Mouse (Mus musculus): Measurements from ENCODE around the gene Zfp618. TPM values are rescaled to one million over a fixed set of nuclear protein-coding genes. Genes with fewer than 3 reads are reported as not detected.

Zfp618 gene
- polyA plus RNA-seq, 1 experiment from 2014 or later: 2.1 TPM

DNA sequence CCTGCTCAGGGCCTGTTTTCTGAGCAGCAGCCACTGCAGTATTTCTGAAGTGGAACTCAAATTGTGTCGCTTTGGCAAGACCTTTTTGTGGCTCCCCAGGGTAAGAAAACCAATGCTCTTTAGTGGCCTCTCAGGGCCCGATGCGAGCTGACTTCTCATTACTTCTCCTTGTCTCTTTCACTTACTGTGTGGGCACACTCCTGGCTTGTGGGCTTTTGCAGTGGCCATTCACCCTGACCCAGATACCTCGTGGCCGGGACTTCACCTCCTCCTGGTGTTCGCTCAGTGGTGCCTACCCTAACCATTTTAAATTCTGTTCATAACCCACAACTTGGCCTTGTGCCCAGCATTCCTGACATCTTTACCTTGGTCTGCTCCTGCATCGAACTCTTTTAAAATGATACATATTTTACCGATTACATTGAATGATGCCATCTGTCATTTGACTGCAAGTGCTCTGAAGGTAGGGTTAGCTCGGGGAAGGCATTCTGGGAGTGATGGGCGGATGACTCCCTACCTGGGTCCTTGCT is 89.9 kb downstream of the Zfp618 start:
- H3K9ac ChIP-seq: no peak overlapping the region
- no peaks in the 10 kb centered on the region for H3K9me3 ChIP-seq (replicated peaks)
- no peaks in the 10 kb centered on the region for H3K27me3 ChIP-seq
- H3K27ac ChIP-seq: no peak overlapping the region
- peaks cover 10% of the 10 kb centered on the region; the same call in 1 of the 2 replicates for H3K4me1 ChIP-seq (replicated peaks)
- no peak overlapping the region for H3K4me3 ChIP-seq (replicated peaks)
- ATAC-seq (ENCODE audit: low read depth) (no peak), DNase-seq (no peak)
- H3K36me3 ChIP-seq: no peaks in the 10 kb centered on the region
- 70% methylated on average over 10 of the region's 10 CpGs for WGBS (ENCODE audit: insufficient replicate concordance)
- H3K4me2 ChIP-seq: no peak overlapping the region

DNA sequence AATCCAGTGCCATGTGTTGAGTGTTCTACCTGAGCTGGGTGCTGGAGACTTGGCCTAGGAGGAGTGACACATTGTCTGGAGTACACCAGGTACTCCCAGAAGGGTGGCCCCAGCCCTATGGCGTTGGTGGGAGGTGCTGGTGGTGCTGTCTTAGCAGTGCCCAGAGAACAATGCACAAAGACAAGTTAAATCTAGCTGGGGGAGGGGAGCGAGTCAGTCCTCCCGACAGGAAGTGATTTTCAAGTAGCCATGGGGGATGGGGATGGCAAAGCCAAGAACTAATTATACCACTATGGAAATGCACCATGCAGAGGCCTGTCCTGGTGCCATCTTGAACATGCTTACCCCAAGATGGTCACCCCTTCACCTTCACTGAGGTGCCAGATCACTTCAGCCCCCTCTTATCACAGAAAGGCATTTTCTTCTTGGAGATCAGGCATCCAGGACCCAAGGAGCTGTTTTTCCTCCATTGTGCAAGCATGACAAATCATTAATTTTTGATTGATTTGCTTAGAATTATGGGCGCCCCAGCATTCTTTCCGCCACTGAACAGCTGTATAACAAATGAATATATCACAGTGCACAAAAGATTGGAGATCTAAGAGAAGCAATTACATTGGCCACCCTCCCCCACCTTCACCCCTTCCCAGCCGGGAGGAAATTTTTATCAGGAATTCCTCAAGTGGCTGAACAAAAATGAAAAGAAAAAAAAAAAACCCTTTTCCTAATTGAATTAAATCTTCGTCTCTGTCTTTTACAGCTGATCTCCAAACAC is 91.5 kb downstream of the Zfp618 start:
- no peaks in the 10 kb centered on the region for H3K27me3 ChIP-seq
- ATAC-seq (ENCODE audit: low read depth): no peak

DNA sequence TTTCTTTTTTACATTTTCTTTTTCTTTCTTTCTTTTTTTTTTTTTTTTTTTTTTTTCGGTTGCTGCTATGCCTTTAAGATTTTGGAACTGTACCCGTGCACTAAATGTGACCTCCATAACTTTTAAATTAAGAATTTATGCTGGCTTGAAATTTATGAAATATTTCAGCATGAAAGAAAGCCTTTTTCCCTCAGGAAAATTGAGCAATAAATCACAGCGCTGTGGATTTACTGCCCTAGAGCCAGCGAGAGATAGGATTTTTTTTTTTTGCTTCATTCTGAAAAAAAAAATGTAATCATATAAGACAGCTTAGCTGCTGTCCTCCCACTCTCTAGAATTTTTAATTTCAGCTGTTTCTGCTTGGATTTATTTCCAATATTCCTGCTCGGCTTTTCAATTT is 92.2 kb downstream of the Zfp618 start:
- H3K4me3 ChIP-seq (replicated peaks): no peak overlapping the region
- no peak overlapping the region for H3K4me2 ChIP-seq
- H3K4me1 ChIP-seq (replicated peaks): peaks cover 5% of the 10 kb centered on the region; the same call in 1 of the 2 replicates
- H3K27ac ChIP-seq: no peak overlapping the region
- no peak for ATAC-seq (ENCODE audit: low read depth)
- no peaks in the 10 kb centered on the region for H3K36me3 ChIP-seq
- H3K9me3 ChIP-seq (replicated peaks): no peaks in the 10 kb centered on the region
- no peak for DNase-seq
- no peak overlapping the region for H3K9ac ChIP-seq
- WGBS (ENCODE audit: insufficient replicate concordance): 63% methylated on average over 5 of the region's 5 CpGs
- no peaks in the 10 kb centered on the region for H3K27me3 ChIP-seq

More for the DNA sequence above, 91.5 kb downstream of the Zfp618 start:
- Histone ChIP-seq H3K36me3 (no peaks in the 10 kb centered on the region), H3K27ac (no peak overlapping the region), H3K4me2 (no peak overlapping the region), H3K4me1 (replicated peaks) (peaks cover 10% of the 10 kb centered on the region; the same call in 1 of the 2 replicates), H3K9me3 (replicated peaks) (no peaks in the 10 kb centered on the region), H3K4me3 (replicated peaks) (no peak overlapping the region), H3K9ac (no peak overlapping the region)
- no peak for DNase-seq
- WGBS (ENCODE audit: insufficient replicate concordance): 33% methylated on average over 7 of the region's 7 CpGs

DNA sequence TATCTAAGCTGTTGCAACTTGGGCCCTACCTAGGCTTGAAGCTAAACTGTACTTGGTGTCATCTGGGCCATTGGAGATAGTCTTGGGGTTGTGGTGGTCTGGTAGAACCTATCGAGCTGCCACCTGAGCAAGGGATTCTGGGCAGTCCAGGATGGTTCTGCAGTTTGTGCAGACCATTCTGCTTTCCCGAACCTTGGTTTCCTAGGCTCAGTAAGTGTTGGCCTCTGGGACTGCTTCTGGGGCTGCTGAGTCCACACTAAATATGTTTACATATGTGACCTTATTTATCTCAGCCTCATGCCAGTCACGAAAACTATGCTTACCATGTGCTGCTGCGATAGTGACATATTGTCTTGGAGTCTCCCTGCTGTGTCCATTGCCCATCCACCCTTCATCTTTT is 93.3 kb downstream of the Zfp618 start:
- Histone ChIP-seq H3K4me3 (replicated peaks) (no peak overlapping the region), H3K27ac (no peak overlapping the region), H3K4me1 (replicated peaks) (no peaks in the 10 kb centered on the region; the same call in 1 of the 2 replicates), H3K27me3 (no peaks in the 10 kb centered on the region), H3K9me3 (replicated peaks) (no peaks in the 10 kb centered on the region), H3K4me2 (no peak overlapping the region), H3K9ac (no peak overlapping the region), H3K36me3 (no peaks in the 10 kb centered on the region)
- DNase-seq (no peak), ATAC-seq (ENCODE audit: low read depth) (no peak)
- WGBS (ENCODE audit: insufficient replicate concordance): 60% methylated on average over 4 of the region's 4 CpGs

DNA sequence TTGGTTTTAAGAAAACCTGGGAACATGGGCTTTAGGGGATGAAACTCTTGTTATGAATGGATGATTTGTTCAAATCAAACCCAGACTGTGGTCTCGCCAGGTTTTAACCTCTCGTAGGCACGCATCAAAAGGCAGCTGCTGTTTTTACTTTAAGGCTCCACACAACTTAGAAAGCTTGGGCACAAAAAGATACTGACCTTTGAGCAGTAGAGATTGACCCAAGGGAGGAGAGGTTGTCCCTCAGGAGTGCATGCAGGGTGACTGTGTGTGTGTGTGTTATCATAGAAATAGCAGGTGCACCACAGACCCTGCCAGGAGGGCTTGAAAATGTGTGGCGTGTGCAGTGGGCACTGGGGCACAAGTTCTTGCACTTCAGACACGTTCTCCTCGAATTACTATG is 95.0 kb downstream of the Zfp618 start:
- no peaks in the 10 kb centered on the region for H3K27me3 ChIP-seq
- H3K9ac ChIP-seq: no peak overlapping the region
- no peak overlapping the region for H3K4me3 ChIP-seq (replicated peaks)
- no peaks in the 10 kb centered on the region for H3K4me1 ChIP-seq (replicated peaks)
- H3K27ac ChIP-seq: no peak overlapping the region
- WGBS (ENCODE audit: insufficient replicate concordance): 58% methylated on average over 6 of the region's 6 CpGs
- DNase-seq (no peak), ATAC-seq (ENCODE audit: low read depth) (no peak)
- H3K4me2 ChIP-seq: no peak overlapping the region
- no peaks in the 10 kb centered on the region; the same call in 1 of the 2 replicates for H3K9me3 ChIP-seq (replicated peaks)
- no peaks in the 10 kb centered on the region for H3K36me3 ChIP-seq

DNA sequence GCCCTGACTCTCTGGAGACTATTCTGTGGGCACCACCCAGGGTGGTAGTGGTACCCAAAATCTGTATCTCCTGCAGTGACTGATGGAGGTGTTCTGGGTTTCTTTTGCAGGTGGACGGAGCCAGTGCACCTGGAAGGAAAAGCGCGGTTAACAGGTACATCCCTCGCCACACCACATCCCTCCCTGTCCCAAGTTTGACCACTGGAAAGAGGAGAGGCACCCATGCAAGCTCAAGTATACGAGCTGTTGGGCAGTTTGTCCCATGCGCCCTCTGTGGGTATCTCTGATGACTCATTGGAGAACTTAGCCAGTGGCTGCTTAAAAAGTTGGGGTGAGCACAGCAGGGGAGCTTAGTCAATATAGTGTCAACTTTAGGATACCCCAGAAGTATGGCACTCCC is 96.0 kb downstream of the Zfp618 start:
- no peaks in the 10 kb centered on the region; the same call in 1 of the 2 replicates for H3K9me3 ChIP-seq (replicated peaks)

DNA sequence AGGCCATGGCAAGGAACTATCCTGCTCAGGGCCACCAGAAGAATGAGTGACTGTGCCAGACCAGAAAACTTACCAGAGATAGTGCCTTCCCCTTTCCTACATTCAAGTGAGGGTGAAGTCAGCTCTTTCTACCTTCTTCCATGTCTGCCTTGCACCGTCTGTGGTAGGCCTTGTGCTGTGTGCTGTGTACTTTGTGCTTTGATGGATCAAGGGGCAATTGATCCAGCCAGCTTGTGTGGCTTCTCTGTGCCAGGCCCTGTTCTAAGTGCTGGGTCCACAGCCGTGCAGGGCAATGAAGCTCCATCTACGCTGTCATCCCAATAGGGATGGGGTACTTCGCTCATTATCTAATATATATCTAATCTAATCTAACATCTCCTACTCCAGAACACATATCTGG is 98.0 kb downstream of the Zfp618 start:
- DNase-seq: no peak
- WGBS (ENCODE audit: insufficient replicate concordance): 67% methylated on average over 4 of the region's 4 CpGs

More for the DNA sequence above, 96.0 kb downstream of the Zfp618 start:
- H3K27me3 ChIP-seq: no peaks in the 10 kb centered on the region
- no peak overlapping the region for H3K9ac ChIP-seq
- WGBS (ENCODE audit: insufficient replicate concordance): 70% methylated on average over 6 of the region's 6 CpGs
- no peaks in the 10 kb centered on the region for H3K4me1 ChIP-seq (replicated peaks)
- H3K27ac ChIP-seq: no peak overlapping the region
- no peak overlapping the region for H3K4me2 ChIP-seq
- no peak for ATAC-seq (ENCODE audit: low read depth)
- H3K36me3 ChIP-seq: no peaks in the 10 kb centered on the region
- no peak overlapping the region for H3K4me3 ChIP-seq (replicated peaks)
- DNase-seq: no peak

DNA sequence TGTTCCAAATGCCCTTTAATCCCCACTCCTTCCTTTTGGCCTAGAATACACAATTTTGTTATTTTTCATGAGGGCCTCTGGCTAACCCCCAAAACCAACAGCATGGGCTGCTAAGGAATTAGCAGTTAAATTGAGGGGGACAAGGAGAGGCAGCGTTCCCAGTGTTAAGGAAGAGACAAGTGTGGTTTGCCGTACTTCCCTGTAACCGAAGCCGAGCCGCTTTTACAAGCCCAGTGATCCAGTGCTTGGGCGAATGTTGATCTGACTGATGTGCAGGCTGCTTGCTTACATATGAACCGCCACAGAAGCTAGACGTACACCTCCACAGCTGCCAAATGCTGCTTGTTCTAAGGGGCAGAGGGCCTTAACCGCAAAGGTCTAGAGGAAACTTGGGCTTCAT is 99.5 kb downstream of the Zfp618 start:
- no peak for DNase-seq
- Histone ChIP-seq H3K27ac (no peak overlapping the region), H3K27me3 (no peaks in the 10 kb centered on the region), H3K36me3 (no peaks in the 10 kb centered on the region), H3K4me3 (replicated peaks) (no peak overlapping the region), H3K4me1 (replicated peaks) (no peaks in the 10 kb centered on the region), H3K4me2 (no peak overlapping the region), H3K9me3 (replicated peaks) (no peaks in the 10 kb centered on the region; the same call in 1 of the 2 replicates), H3K9ac (no peak overlapping the region)
- 76% methylated on average over 9 of the region's 9 CpGs for WGBS (ENCODE audit: insufficient replicate concordance)
- no peak for ATAC-seq (ENCODE audit: low read depth)

More for the DNA sequence above, 98.0 kb downstream of the Zfp618 start:
- H3K4me2 ChIP-seq: no peak overlapping the region
- H3K27ac ChIP-seq: no peak overlapping the region
- no peak for ATAC-seq (ENCODE audit: low read depth)
- no peaks in the 10 kb centered on the region for H3K36me3 ChIP-seq
- no peak overlapping the region for H3K4me3 ChIP-seq (replicated peaks)
- no peaks in the 10 kb centered on the region for H3K4me1 ChIP-seq (replicated peaks)
- H3K9me3 ChIP-seq (replicated peaks): no peaks in the 10 kb centered on the region; the same call in 1 of the 2 replicates
- no peaks in the 10 kb centered on the region for H3K27me3 ChIP-seq
- H3K9ac ChIP-seq: no peak overlapping the region

DNA sequence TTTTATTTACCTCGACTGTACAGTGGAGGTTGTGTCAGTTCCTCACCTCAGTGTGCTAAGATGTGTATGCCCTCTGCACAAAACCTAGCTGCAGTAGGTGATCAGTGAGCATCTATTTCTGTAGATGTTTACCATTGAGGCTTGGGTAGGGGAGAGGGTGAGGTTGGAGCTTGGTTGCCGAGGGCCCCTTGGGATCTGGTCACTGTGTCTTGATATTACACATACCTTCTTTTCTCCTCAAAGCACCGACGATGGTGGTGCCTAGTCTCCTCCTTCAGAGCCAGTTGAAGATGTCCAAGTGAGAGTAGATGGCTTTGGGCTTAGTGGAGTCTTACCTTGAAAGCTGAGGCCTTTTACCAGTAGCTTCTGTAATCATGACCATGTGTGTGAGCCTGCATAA is 101.4 kb downstream of the Zfp618 start:
- Histone ChIP-seq H3K9me3 (replicated peaks) (no peaks in the 10 kb centered on the region; the same call in 1 of the 2 replicates), H3K4me3 (replicated peaks) (no peak overlapping the region), H3K9ac (no peak overlapping the region), H3K27ac (no peak overlapping the region), H3K27me3 (no peaks in the 10 kb centered on the region), H3K36me3 (no peaks in the 10 kb centered on the region), H3K4me2 (no peak overlapping the region), H3K4me1 (replicated peaks) (no peaks in the 10 kb centered on the region)
- DNase-seq (no peak), ATAC-seq (ENCODE audit: low read depth) (no peak)
- 56% methylated on average over 4 of the region's 4 CpGs for WGBS (ENCODE audit: insufficient replicate concordance)

DNA sequence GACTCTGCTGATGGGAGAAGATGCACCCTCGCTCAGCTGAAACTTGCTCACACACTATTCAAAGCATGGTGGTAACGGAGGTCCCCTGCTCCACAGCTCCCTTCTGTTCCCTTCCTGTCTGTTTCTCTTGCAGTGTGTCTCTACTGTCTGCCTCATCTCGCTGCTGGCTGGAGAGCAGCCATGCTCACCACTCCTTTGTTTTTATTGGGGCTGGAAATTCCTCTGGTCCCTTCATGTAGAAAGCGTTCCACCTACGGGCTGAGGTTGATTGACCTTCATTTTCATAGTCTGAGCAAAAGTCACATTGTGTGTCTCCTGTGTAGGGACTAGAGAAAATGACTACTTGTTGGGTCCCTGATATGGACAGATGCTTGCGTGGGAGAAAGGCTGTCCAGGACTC is 102.4 kb downstream of the Zfp618 start:
- no peak overlapping the region for H3K9ac ChIP-seq
- no peaks in the 10 kb centered on the region for H3K27me3 ChIP-seq
- H3K9me3 ChIP-seq (replicated peaks): no peaks in the 10 kb centered on the region; the same call in 1 of the 2 replicates
- no peaks in the 10 kb centered on the region for H3K36me3 ChIP-seq
- H3K27ac ChIP-seq: no peak overlapping the region
- H3K4me3 ChIP-seq (replicated peaks): no peak overlapping the region
- no peak for DNase-seq
- no peak for ATAC-seq (ENCODE audit: low read depth)
- no peak overlapping the region for H3K4me2 ChIP-seq
- WGBS (ENCODE audit: insufficient replicate concordance): 63% methylated on average over 6 of the region's 6 CpGs
- H3K4me1 ChIP-seq (replicated peaks): no peaks in the 10 kb centered on the region

DNA sequence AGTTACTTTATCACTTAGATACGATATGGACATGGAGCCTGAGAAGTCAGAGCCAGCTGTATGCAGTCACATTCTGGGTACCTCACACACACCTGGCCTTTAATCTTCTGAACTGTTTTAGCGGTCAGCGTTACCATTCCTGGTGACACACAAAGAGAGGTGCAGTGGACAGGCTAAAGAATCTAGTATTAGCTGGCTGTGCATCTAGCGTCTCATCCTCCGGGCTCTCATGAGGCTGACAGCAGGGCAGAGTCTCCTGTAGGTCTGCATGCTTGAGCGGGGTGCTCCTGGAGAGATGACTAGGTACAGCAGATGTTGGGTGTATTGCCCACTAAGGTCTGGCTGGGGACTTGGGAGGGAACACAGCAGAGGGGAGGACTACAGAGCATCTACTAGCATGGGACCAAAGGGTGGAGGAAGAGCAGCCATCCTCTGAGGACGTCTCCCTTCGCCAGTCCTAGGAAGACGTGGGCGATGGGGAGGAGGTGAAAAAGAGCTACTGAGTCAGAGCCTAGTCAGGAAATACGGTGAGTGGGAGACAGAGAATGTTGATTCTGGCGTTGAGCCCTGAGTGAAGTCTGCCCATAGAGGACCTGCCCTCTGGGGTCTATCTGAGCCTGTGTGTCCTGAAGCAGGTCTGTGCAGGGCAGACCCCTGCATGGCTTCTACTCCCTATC is 103.3 kb downstream of the Zfp618 start:
- H3K9me3 ChIP-seq (replicated peaks): no peaks in the 10 kb centered on the region; the same call in 1 of the 2 replicates
- H3K36me3 ChIP-seq: no peaks in the 10 kb centered on the region
- WGBS (ENCODE audit: insufficient replicate concordance): 67% methylated on average over 12 of the region's 12 CpGs
- H3K9ac ChIP-seq: no peak overlapping the region
- H3K27ac ChIP-seq: no peak overlapping the region
- no peaks in the 10 kb centered on the region for H3K27me3 ChIP-seq
- ATAC-seq (ENCODE audit: low read depth) (no peak), DNase-seq (no peak)
- H3K4me1 ChIP-seq (replicated peaks): 0 out of 2 replicates have a peak, but pooled peaks cover 3% of the 10 kb centered on the region
- no peak overlapping the region for H3K4me2 ChIP-seq
- no peak overlapping the region for H3K4me3 ChIP-seq (replicated peaks)

Data from liver, embryonic 13.5 days (tissue).